Comparison of ENCODE assay signal across 8 mouse cellular contexts in the genomic region with DNA sequence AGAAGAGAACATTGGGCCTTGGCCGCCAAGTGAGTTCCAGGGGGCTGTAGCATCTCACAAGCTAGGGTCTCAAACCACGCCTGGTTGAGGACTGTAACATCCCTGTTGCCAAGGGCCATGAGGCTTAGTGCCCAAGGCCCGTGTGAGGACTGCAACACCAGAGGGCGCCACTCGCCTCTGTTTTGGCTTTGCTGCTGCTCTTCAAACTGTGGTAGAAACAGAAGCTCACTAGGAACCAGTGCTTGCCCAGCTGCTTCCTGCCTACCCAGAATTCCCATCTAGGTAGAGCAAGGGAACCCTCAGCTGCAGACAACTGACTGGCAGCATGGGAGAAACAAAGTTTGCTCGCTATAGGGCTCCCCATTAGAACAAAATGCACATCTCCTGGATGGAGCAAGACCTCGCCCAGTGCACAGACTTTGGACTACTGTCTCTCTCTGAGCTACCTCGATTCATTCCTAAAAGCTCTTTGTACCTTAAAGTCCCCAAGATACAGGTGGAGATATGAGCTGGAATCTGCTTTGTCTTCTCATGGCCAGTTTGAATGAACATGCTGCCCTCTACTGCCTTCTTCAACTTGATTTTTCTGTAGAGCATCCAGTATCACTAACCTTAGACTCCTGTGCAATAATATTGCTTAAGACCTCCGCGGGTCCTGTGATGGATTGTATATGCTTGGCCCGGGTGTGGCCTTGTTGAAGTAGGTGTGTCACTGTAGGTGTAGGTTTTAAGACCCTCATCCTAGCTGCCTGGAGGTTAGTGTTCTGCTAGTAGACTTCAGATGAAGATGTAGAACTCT. TPM values are rescaled to one million over a fixed set of nuclear protein-coding genes. Genes with fewer than 3 reads are reported as not detected.
A peak's percentile ranks its signal among the peaks of the same experiment; 100 is the strongest.
DNase-seq lines count a peak whose midpoint lies in the region; ATAC-seq and TF ChIP-seq lines count a peak whose summit lies in the region.

No protein-coding gene starts in this region.

- no peak for ATAC-seq in heart, embryonic 12.5 days (ENCODE audit: insufficient number of reproducible peaks, low FRiP score)

- no peak overlapping the region for H3K27ac ChIP-seq in heart, adult 2 months
- H3K27ac ChIP-seq in heart, embryonic 12.5 days (ENCODE audit: poor library complexity, severe bottlenecking), result no peak overlapping the region
- no peak overlapping the region for H3K27ac ChIP-seq in ES-Bruce4 (ENCODE audit: insufficient read depth, low read length)
- no peak overlapping the region for H3K27ac ChIP-seq in left cerebral cortex, adult 2 months

- intact Hi-C loops in heart, adult 2 months (cut with DNase I), result loop anchor here (2.0 kb wide), 1 partner anchor 161 kb away; no protein-coding TSS in a partner anchor
- intact Hi-C loops in left cerebral cortex, adult 2 months (cut with DNase I), result loop anchor here (2.0 to 10.0 kb wide), 2 partner anchors 159 to 455 kb away; no protein-coding TSS in a partner anchor

- no peaks in the 10 kb centered on the region for H3K4me1 ChIP-seq in heart, adult 2 months (ENCODE audit: control insufficient read depth, insufficient read depth, low read length)
- H3K4me1 ChIP-seq in heart, embryonic 12.5 days (replicated peaks), result peaks cover 7% of the 10 kb centered on the region; the same call in 1 of the 2 replicates
- H3K4me1 ChIP-seq in ES-Bruce4 (ENCODE audit: control insufficient read depth, insufficient read depth, low read length), result no peaks in the 10 kb centered on the region

- no peaks in the 10 kb centered on the region for H3K36me3 ChIP-seq in heart, adult 2 months (ENCODE audit: control insufficient read depth, insufficient read depth, low read length)
- no peaks in the 10 kb centered on the region for H3K36me3 ChIP-seq in heart, embryonic 12.5 days
- peaks cover 7% of the 10 kb centered on the region; the same call in 1 of the 2 replicates for H3K36me3 ChIP-seq in ES-Bruce4 (ENCODE audit: control insufficient read depth, insufficient read depth, low read length, poor library complexity, severe bottlenecking)

- H3K9ac ChIP-seq in heart, adult 2 months (ENCODE audit: low read depth, low read length), result no peak overlapping the region
- no peak overlapping the region for H3K9ac ChIP-seq in heart, embryonic 12.5 days
- H3K9ac ChIP-seq in ES-Bruce4 (ENCODE audit: low read depth, poor library complexity, severe bottlenecking), result no peak overlapping the region

- no peak overlapping the region for H3K4me3 ChIP-seq in heart, adult 2 months
- no peak overlapping the region for H3K4me3 ChIP-seq in heart, embryonic 12.5 days
- H3K4me3 ChIP-seq in ES-Bruce4 (ENCODE audit: low read depth, low read length), result no peak overlapping the region
- H3K4me3 ChIP-seq in left cerebral cortex, adult 2 months, result no peak overlapping the region

- no peak for TF ChIP-seq EP300 in heart, adult 2 months (IDR thresholded peaks at IDR 0.05; ENCODE audit: insufficient read depth, low read depth, low read length)
- no peak for TF ChIP-seq EP300 in ES-Bruce4 (IDR thresholded peaks at IDR 0.05; ENCODE audit: insufficient read depth, low read depth, low read length)

- WGBS in heart, adult 2 months, result 75% methylated on average over 11 of the region's 11 CpGs
- WGBS in heart, embryonic 12.5 days, result 65% methylated on average over 11 of the region's 11 CpGs

- H3K79me2 ChIP-seq in heart, adult 2 months (replicated peaks; ENCODE audit: control insufficient read depth, insufficient read depth, low read length), result no peaks in the 10 kb centered on the region

- no peak overlapping the region for H3K4me2 ChIP-seq in heart, embryonic 12.5 days

- no peak for TF ChIP-seq POLR2A in heart, adult 2 months (IDR thresholded peaks at IDR 0.05; ENCODE audit: insufficient read depth, low read depth, low read length)
- no peak for TF ChIP-seq POLR2A in ES-Bruce4 (IDR thresholded peaks at IDR 0.05; ENCODE audit: insufficient read depth, low read length)
- TF ChIP-seq POLR2A in brain, embryonic 14.5 days (IDR thresholded peaks at IDR 0.05; ENCODE audit: borderline replicate concordance, extremely low read depth, insufficient read depth, insufficient read length, poor library complexity, severe bottlenecking), result no peak

- TF ChIP-seq CTCF in heart, adult 2 months (IDR thresholded peaks at IDR 0.05), result peak; percentile 72
- peak; percentile 94 for TF ChIP-seq CTCF in ES-Bruce4 (IDR thresholded peaks at IDR 0.05; ENCODE audit: low read depth, low read length)
- peak; percentile 50 for TF ChIP-seq CTCF in brain, embryonic 14.5 days (IDR thresholded peaks at IDR 0.05; ENCODE audit: borderline replicate concordance, extremely low read depth, insufficient read depth, insufficient read length)
- TF ChIP-seq CTCF in left cerebral cortex, adult 2 months (IDR thresholded peaks at IDR 0.05), result peak; percentile 57

- peak; percentile 42 to 67 for DNase-seq in heart, adult 2 months
- no peak for DNase-seq in brain, embryonic 14.5 days (ENCODE audit: low read depth)
- peak; percentile 46 to 50 for DNase-seq in gastrocnemius, postnatal 4 days (ENCODE audit: low spot score in 2 of 2)
- DNase-seq in left cerebral cortex, adult 2 months (ENCODE audit: extremely low spot score in 1 of 2, low spot score in 2 of 2), result peak; percentile 25 to 51
- DNase-seq in naive thymus-derived CD4-positive, alpha-beta T cell, adult 2 months (ENCODE audit: low read depth), result peak; percentile 83
- DNase-seq in thymus, postnatal 0 days (ENCODE audit: low spot score), result peak; percentile 47

- no peaks in the 10 kb centered on the region for H3K27me3 ChIP-seq in heart, adult 2 months (ENCODE audit: control insufficient read depth, insufficient read depth, low read length)
- no peaks in the 10 kb centered on the region for H3K27me3 ChIP-seq in heart, embryonic 12.5 days (replicated peaks)
- H3K27me3 ChIP-seq in ES-Bruce4 (ENCODE audit: control insufficient read depth, insufficient read depth, low read length, poor library complexity, severe bottlenecking), result no peaks in the 10 kb centered on the region; the same call in 1 of the 2 replicates

- H3K9me3 ChIP-seq in heart, embryonic 12.5 days (replicated peaks), result no peaks in the 10 kb centered on the region
- H3K9me3 ChIP-seq in ES-Bruce4 (replicated peaks; ENCODE audit: control insufficient read depth, insufficient read depth, low read length, poor library complexity, severe bottlenecking), result no peaks in the 10 kb centered on the region

RNA-seq across cellular contexts. Expression of gene Enpp3, which starts 52.7 kb away (rescaled TPM):
- total RNA-seq in heart, adult 2 months (2021), result 1 to 10 TPM; 2.3 to 3.3 TPM
- polyA plus RNA-seq in heart, adult 2 months (2012; rRNA removed), result 2.4 and 5.9 TPM in 2 replicates
- polyA plus RNA-seq in heart, embryonic 12.5 days (2016; fragmentation: Nextera tagmentation; extraction: Ambion mirVana), result 1.7 and 2.2 TPM in 2 replicates
- polyA plus RNA-seq in ES-Bruce4 (2011; ENCODE audit: insufficient read depth, insufficient read length, low read depth, missing spikeins), result 74.7 and 74.9 TPM in 2 replicates
- polyA plus RNA-seq in brain, embryonic 14.5 days (2012; rRNA removed), result 1.7 and 2.7 TPM in 2 replicates
- total RNA-seq in gastrocnemius, postnatal 4 days (2021), result 10 to 100 TPM in 1 of 2 experiments, 1 to 10 TPM in 1; 9.8 to 11.0 TPM
- under 1 TPM in 1 of 2 experiments, not detected in 1; 0.27 TPM for total RNA-seq in left cerebral cortex, adult 2 months (2021)
- 1.3 and 1.4 TPM in 2 replicates for polyA plus RNA-seq in thymus, postnatal 0 days (2015; fragmentation: Nextera tagmentation; extraction: Ambion mirVana)

Comparison
In these comparisons a context has a peak if more than half of its experiments do, and no peak if none do; other contexts are left out.
1. RNA of gene Enpp3, which starts 52.7 kb away (polyA plus RNA-seq): 74.7 to 74.9 TPM in ES-Bruce4; 1.7 to 2.7 TPM in brain, embryonic 14.5 days, 2.4 to 5.9 TPM in heart, adult 2 months, 1.7 to 2.2 TPM in heart, embryonic 12.5 days and 1.3 to 1.4 TPM in thymus, postnatal 0 days; every median in the first group is over 10 times any median in the second.
2. Peak in every context shown above with its lines, with median percentiles within 50 percentile points of each other: CTCF ChIP-seq.